Mouse (Mus musculus) cerebellum, adult 2 months (tissue): ENCODE data around the gene Kirrel3. TPM values are rescaled to one million over a fixed set of nuclear protein-coding genes. Genes with fewer than 3 reads are reported as not detected.

ENCODE experiments used
- DNase-seq, 2 experiments: peaks; one replicate each; pipeline ENCODE4 v3.0.0; 2021
- H3K27ac ChIP-seq: fragments of 200-500 bp; 2 replicates; pipeline ENCODE4 v1.5.1; 2012; ENCODE audit warnings: low read length, control low read depth, inconsistent platforms; ENCODE audit not compliant: insufficient read depth
- H3K27me3 ChIP-seq: fragments of 200-500 bp; 2 replicates; pipeline ENCODE4 v1.6.1; 2012; ENCODE audit warnings: inconsistent platforms, mild to moderate bottlenecking, low read length, moderate library complexity; ENCODE audit not compliant: control insufficient read depth, insufficient read depth
- H3K4me1 ChIP-seq: fragments of 200-500 bp; 2 replicates; pipeline ENCODE4 v1.6.1; 2011; ENCODE audit warnings: low read length; ENCODE audit not compliant: control insufficient read depth, insufficient read depth
- H3K4me3 ChIP-seq: fragments of 200-500 bp; replicated peaks from 2 replicates; pipeline ENCODE3; 2011; ENCODE audit warnings: mild to moderate bottlenecking, low read depth, low read length, control low read depth; ENCODE audit not compliant: insufficient read depth
- CTCF ChIP-seq: fragments of 200-500 bp; IDR thresholded peaks from 2 replicates; pipeline ENCODE4 v1.5.1; 2011; ENCODE audit warnings: low read depth, mild to moderate bottlenecking, control low read depth, low read length, moderate library complexity, borderline replicate concordance; ENCODE audit not compliant: insufficient read depth
- POLR2A ChIP-seq: fragments of 200-500 bp; IDR thresholded peaks from 2 replicates; pipeline ENCODE4 v1.6.1; 2011; ENCODE audit warnings: low read length, control low read depth, borderline replicate concordance; ENCODE audit not compliant: insufficient read depth
- WGBS: fragments of 180-500 bp; shearing (Covaris S2); methylation state at CpG from one replicate; pipeline ENCODE4 v1.1.7; 2018; 5-methylcytosine and 5-hydroxymethylcytosine counted together
- polyA plus RNA-seq: library from polyadenylated mRNA; depleted of rRNA; stranded (reverse); fragments of >200 nt; gene quantifications from 2 replicates; pipeline ENCODE4 v1.2.3, GENCODE M21; 2012

The Kirrel3 gene
- polyA plus RNA-seq, 1 experiment, result 63.5 TPM

DNA sequence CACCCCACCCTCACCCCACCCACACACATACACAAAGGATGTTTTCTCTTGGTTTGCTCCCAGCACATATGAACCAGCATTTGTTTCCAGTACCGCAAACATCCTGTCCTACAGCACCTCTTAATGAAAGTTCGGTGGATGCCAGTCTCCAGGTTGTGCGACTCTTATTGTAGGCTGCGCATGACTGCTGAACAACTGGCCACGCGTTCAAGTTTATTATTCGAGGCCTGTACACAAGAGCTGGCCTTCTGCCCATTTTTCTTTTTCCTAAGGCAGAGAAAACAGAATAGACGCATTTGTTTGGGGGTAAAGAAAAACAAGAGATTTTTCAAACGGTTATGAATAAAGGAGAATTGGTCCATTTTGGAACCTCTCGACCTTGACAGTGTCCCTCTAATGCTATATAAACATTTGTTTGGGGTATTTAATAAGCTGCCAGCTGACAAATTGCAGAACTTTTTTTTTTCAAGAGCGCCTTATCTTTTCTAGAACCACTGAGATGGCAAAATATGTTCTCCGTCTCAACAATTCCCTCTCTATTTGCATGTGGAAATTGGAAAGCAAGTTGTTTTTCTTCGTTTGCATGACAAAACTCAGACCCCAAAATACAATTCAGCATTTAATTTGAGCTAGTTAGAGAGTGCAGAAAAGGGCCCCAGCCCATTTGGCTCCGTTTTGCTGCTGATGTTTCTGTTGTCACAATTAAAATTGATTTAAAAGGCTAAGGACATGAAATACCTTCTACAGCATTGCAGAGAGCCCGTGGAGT is 179.9 kb downstream of the Kirrel3 start:
- Histone ChIP-seq H3K4me1 (peaks cover 4% of the 10 kb centered on the region), H3K4me3 (no peak overlapping the region), H3K27me3 (no peaks in the 10 kb centered on the region), H3K27ac (no peak overlapping the region)
- DNase-seq, result no peak
- 79% methylated on average over 15 of the region's 15 CpGs for WGBS
- TF ChIP-seq CTCF (no peak), POLR2A (no peak)

GRCm38 (mm10) chr9:34667182-34667581 is 181.5 kb downstream of the Kirrel3 start:
- Histone ChIP-seq H3K27me3 (no peaks in the 10 kb centered on the region), H3K27ac (no peak overlapping the region), H3K4me3 (no peak overlapping the region), H3K4me1 (peaks cover 4% of the 10 kb centered on the region)
- WGBS, result 79% methylated on average over 1 of the region's 1 CpGs
- no peak for DNase-seq
- TF ChIP-seq POLR2A, result no peak
- no peak for TF ChIP-seq CTCF

DNA sequence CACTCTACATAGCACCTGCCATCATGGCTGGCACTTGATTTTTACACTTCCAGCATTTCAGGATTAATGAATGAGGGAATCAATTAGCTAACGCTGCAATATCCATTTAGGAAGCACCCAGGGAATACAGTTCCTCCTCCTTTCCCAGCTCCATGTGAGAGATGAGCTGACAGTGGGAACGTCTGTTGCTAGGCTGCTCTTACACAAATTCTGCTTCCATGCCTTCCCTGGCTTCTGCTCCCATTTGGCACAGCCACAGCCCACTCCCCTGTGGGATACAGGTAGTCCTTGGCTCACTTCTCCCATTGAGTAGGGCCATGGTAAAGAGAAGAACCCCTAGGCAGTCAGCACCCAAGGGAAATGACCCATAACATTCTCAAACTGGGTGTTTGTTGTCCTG is 185.2 kb downstream of the Kirrel3 start:
- TF ChIP-seq POLR2A, result no peak
- no peak for TF ChIP-seq CTCF
- no peak for DNase-seq
- Histone ChIP-seq H3K4me1 (no peaks in the 10 kb centered on the region), H3K4me3 (no peak overlapping the region), H3K27me3 (no peaks in the 10 kb centered on the region), H3K27ac (no peak overlapping the region)
- WGBS, result 39% methylated on average over 2 of the region's 2 CpGs

- H3K27me3 ChIP-seq, result no peaks in the 10 kb centered on the region
- H3K4me3 ChIP-seq, result no peak overlapping the region
- 45% methylated on average over 6 of the region's 6 CpGs for WGBS
- no peak for TF ChIP-seq POLR2A
- TF ChIP-seq CTCF, result no peak
- no peak for DNase-seq
- H3K27ac ChIP-seq, result no peak overlapping the region
- peaks cover 9% of the 10 kb centered on the region; the same call in 1 of the 2 replicates for H3K4me1 ChIP-seq
These were observed 201.1 kb downstream of the Kirrel3 start for GRCm38 (mm10) chr9:34686798-34687197.

GRCm38 (mm10) chr9:34688358-34688757 is 202.7 kb downstream of the Kirrel3 start:
- WGBS, result 63% methylated on average over 4 of the region's 4 CpGs
- TF ChIP-seq POLR2A, result no peak
- no peak for TF ChIP-seq CTCF
- Histone ChIP-seq H3K27me3 (no peaks in the 10 kb centered on the region), H3K4me1 (peaks cover 9% of the 10 kb centered on the region; the same call in 1 of the 2 replicates), H3K27ac (no peak overlapping the region), H3K4me3 (no peak overlapping the region)
- DNase-seq, result no peak

DNA sequence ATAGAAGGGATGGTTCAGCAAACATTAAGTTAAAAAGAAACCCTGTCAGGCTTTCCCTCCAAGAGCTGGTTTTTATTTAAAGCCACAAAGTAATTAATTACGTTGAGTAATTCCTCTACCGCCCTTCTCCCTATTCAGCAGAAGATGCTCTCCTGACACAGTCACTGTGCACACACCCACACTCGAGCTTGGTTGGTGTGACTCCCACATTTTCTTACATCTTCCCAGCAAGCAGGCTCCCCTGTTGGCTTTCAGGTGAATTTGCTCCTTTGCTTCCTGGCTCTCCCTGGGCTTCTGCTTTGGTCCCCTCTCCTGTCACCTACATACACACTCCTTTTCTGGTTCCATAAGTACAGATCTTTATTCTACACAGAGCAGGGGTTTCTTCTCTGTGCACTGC is 203.7 kb downstream of the Kirrel3 start:
- no peak for TF ChIP-seq POLR2A
- TF ChIP-seq CTCF, result no peak
- Histone ChIP-seq H3K27me3 (no peaks in the 10 kb centered on the region), H3K4me3 (no peak overlapping the region), H3K27ac (no peak overlapping the region), H3K4me1 (peaks cover 9% of the 10 kb centered on the region; the same call in 1 of the 2 replicates)
- DNase-seq, result no peak
- 88% methylated on average over 3 of the region's 3 CpGs for WGBS

GRCm38 (mm10) chr9:34695646-34696045 is 210.0 kb downstream of the Kirrel3 start:
- no peak overlapping the region for H3K4me3 ChIP-seq
- TF ChIP-seq CTCF (no peak), POLR2A (no peak)
- WGBS, result 36% methylated on average over 5 of the region's 5 CpGs

DNA sequence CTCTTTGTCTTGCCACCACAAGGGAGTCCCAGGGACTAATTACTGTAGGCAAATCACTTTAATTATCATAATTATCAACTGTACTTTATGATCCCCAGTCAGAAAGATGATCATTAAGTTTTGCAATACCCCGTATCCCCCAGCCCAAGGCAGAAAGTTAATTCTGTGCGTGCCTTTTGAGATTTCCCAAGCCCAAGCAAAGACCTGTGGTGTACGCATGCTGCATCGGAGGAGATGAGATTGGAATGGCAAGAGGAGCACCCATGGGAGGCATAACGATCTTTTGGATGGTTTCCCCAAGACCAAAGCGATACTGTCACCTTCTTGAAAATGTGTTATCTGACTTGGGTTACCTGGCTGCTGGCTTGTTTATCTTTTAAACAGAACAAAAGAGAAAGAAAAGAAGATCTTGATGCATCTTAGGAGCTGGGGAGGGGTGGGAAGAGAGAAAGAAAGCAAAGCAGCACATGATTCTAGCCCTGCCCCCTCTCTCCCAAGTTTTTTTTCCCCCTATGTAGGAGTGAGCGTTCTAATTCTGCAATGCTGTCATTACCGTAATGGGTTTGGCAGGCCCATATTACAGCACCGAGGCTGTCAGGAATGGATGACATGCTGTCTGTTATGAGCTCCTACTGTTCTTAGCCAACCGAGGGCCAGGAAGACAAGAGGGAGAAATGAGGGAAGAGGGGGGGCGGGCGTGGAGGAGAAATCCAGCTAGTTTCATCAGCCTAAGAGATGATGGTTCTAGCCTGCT is 218.0 kb downstream of the Kirrel3 start:
- no peak overlapping the region for H3K27ac ChIP-seq
- H3K4me3 ChIP-seq, result no peak overlapping the region
- 72% methylated on average over 12 of the region's 12 CpGs for WGBS
- no peak for TF ChIP-seq POLR2A
- no peak for TF ChIP-seq CTCF
- no peak for DNase-seq
- peaks cover 23% of the 10 kb centered on the region for H3K4me1 ChIP-seq
- no peaks in the 10 kb centered on the region for H3K27me3 ChIP-seq

More at GRCm38 (mm10) chr9:34695646-34696045, 210.0 kb downstream of the Kirrel3 start:
- peak; percentile 25 to 42 for DNase-seq
- H3K4me1 ChIP-seq, result peaks cover 10% of the 10 kb centered on the region; the same call in 1 of the 2 replicates
- H3K27me3 ChIP-seq, result no peaks in the 10 kb centered on the region
- H3K27ac ChIP-seq, result no peak overlapping the region
